Mouse (Mus musculus): ENCODE measurements around the gene Slc10a7. TPM values are rescaled to one million over a fixed set of nuclear protein-coding genes. Genes with fewer than 3 reads are reported as not detected.

Slc10a7 gene
- polyA plus RNA-seq, 1 experiment from 2014 or later: 10.8 TPM

DNA sequence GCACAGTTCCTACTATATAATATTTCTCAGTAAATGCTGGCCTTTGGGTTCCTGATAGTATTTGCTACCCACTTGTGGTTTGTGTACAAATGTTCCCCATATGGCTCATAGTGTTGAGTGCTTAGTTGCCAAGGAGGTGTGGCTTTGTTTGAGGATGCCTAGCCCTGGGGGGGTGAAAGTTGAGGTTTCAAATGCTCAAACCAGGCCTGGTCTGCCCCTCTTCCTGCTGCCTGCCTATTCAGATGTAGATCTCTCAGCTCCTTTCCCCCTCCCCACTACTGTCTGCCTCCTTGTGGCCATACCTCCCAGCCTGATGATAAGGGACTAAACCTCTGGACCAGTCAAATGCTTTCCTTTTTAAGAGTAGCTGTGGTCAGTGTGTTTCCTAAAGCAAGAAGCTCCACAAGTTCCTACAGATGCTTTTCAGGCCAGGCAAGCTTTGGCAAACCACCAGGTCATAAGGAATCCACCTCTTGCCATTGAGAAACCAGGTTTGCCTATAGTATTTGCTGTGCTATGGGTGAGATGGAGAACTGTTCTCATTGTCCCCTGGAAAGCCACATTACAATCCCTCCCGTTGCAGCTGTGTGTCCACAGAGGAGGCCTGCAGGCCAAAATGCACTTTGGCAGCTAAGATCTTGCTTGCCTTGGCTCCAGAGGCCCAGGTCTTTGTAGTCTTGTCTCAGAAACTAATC is 146.4 kb downstream of the Slc10a7 start:
- no peak for ATAC-seq (ENCODE audit: low read depth)
- H3K4me1 ChIP-seq (replicated peaks): no peaks in the 10 kb centered on the region
- WGBS: 27% methylated on average over 1 of the region's 1 CpGs
- no peaks in the 10 kb centered on the region for H3K9me3 ChIP-seq
- no peak overlapping the region for H3K4me2 ChIP-seq
- H3K36me3 ChIP-seq: no peaks in the 10 kb centered on the region
- H3K27me3 ChIP-seq: no peaks in the 10 kb centered on the region
- H3K27ac ChIP-seq (replicated peaks): no peak overlapping the region
- no peak overlapping the region for H3K4me3 ChIP-seq
- H3K9ac ChIP-seq: no peak overlapping the region

DNA sequence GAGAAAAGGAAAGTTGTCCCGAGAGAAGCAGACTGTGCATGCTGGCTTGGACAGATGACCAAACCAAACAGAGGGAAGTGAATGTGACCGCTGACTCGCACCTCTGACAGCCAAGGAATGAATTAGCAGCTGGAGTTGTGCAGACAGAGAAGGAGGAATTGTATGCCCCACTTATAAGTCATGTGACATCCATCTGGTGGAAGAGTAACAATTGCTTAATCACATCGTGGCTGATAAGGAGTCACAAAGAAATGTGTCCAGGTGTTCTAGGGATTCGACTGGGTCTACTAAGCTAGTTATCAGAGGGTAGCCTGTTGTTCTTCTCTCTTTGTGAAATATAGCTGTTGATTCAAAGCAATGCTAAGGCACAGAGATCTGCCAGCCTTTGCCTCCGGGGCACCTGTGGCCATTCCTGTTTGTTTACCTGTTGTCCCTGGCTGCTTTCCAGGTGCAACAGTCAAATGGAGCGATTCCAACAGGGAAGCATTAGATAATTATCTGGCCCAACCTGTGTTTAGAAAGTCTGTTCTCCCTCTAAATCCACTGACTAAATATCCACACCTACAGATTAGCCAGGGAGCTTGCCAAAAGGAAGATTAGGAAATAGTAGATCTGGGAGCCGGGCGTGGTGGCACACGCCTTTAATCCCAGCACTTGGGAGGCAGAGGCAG is 147.7 kb downstream of the Slc10a7 start:
- Histone ChIP-seq H3K36me3 (no peaks in the 10 kb centered on the region), H3K27ac (replicated peaks) (no peak overlapping the region), H3K4me3 (no peak overlapping the region), H3K4me1 (replicated peaks) (peaks cover 3% of the 10 kb centered on the region), H3K9me3 (no peaks in the 10 kb centered on the region), H3K9ac (no peak overlapping the region), H3K27me3 (no peaks in the 10 kb centered on the region), H3K4me2 (no peak overlapping the region)
- no peak for ATAC-seq (ENCODE audit: low read depth)
- 91% methylated on average over 10 of the region's 10 CpGs for WGBS

GRCm38 (mm10) chr8:78658172-78658571 is 149.0 kb downstream of the Slc10a7 start:
- H3K4me1 ChIP-seq (replicated peaks): peaks cover 9% of the 10 kb centered on the region
- H3K36me3 ChIP-seq: no peaks in the 10 kb centered on the region
- H3K27ac ChIP-seq (replicated peaks): no peak overlapping the region
- H3K9me3 ChIP-seq: no peaks in the 10 kb centered on the region
- 78% methylated on average over 5 of the region's 5 CpGs for WGBS
- no peaks in the 10 kb centered on the region for H3K27me3 ChIP-seq
- no peak for ATAC-seq (ENCODE audit: low read depth)
- no peak overlapping the region for H3K9ac ChIP-seq
- H3K4me3 ChIP-seq: no peak overlapping the region
- H3K4me2 ChIP-seq: no peak overlapping the region

GRCm38 (mm10) chr8:78659617-78660187 is 150.6 kb downstream of the Slc10a7 start:
- Histone ChIP-seq H3K27me3 (no peaks in the 10 kb centered on the region), H3K27ac (replicated peaks) (no peak overlapping the region), H3K4me2 (no peak overlapping the region), H3K9me3 (no peaks in the 10 kb centered on the region), H3K36me3 (no peaks in the 10 kb centered on the region), H3K4me1 (replicated peaks) (peaks cover 9% of the 10 kb centered on the region), H3K4me3 (no peak overlapping the region), H3K9ac (no peak overlapping the region)
- WGBS: 92% methylated on average over 3 of the region's 3 CpGs
- ATAC-seq (ENCODE audit: low read depth): no peak

DNA sequence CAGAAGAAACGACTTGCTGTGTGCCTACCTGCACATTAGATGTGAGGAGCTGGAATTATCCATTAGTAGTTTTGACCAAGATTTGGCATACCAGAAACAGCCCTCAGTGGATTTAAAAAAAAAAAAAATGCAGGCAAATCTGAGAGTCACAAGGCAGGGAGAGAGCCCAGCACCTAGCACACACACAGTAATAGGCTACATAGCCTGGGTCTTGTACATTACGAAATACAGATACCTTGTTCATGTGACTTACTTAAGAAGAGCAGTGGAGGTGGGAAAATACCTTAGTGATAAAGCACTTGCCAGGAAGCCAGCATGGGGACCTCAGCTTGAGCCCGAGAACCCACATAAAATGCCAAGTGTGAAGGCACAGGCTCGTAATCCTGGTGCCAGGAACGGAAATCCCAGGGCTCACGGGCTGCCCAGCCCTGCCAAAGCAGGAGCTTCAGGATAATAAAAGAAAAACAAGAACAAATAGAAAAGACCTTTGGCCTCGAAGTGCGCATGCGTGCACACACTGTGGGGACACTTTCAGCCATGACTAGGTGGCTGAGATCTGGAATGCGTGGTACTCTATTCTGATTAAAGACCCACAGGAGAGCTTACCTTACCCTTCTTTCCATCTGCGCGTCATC is 155.3 kb downstream of the Slc10a7 start:
- H3K27ac ChIP-seq (replicated peaks): no peak overlapping the region
- H3K4me2 ChIP-seq: no peak overlapping the region
- 88% methylated on average over 12 of the region's 12 CpGs for WGBS
- H3K4me1 ChIP-seq (replicated peaks): peaks cover 9% of the 10 kb centered on the region
- H3K4me3 ChIP-seq: no peak overlapping the region
- no peak for ATAC-seq (ENCODE audit: low read depth)
- H3K9ac ChIP-seq: no peak overlapping the region
- H3K9me3 ChIP-seq: no peaks in the 10 kb centered on the region
- no peaks in the 10 kb centered on the region for H3K27me3 ChIP-seq
- no peaks in the 10 kb centered on the region for H3K36me3 ChIP-seq

DNA sequence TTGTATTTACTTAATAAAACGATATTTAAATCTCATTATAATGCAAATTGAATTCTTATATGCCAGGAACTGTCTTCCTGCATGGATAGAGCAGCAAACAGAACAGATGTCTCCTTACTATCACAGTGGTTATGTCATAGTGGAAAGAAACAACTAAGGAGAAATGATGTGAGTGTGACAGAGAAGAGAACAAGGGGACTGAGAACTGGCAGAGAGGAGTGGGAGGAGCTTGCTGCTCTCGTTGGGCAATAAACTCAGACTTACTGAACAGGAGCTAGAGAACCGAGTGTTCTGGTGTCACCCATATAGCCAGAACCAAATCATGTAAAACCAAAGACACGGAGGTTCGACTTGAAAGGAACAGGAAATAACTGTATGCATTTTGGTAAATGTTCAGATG is 158.3 kb downstream of the Slc10a7 start:
- Histone ChIP-seq H3K4me3 (no peak overlapping the region), H3K36me3 (no peaks in the 10 kb centered on the region), H3K4me2 (no peak overlapping the region), H3K4me1 (replicated peaks) (peaks cover under 1% of the 10 kb centered on the region; the same call in 1 of the 2 replicates), H3K9ac (no peak overlapping the region), H3K27me3 (no peaks in the 10 kb centered on the region), H3K9me3 (no peaks in the 10 kb centered on the region), H3K27ac (replicated peaks) (no peak overlapping the region)
- 81% methylated on average over 5 of the region's 5 CpGs for WGBS
- ATAC-seq (ENCODE audit: low read depth): no peak

GRCm38 (mm10) chr8:78668206-78668605 is 159.1 kb downstream of the Slc10a7 start:
- no peaks in the 10 kb centered on the region for H3K27me3 ChIP-seq
- WGBS: 74% methylated on average over 5 of the region's 5 CpGs
- H3K9me3 ChIP-seq: no peaks in the 10 kb centered on the region
- no peaks in the 10 kb centered on the region for H3K36me3 ChIP-seq
- no peak overlapping the region for H3K27ac ChIP-seq (replicated peaks)
- no peak overlapping the region for H3K9ac ChIP-seq
- H3K4me1 ChIP-seq (replicated peaks): no peaks in the 10 kb centered on the region
- no peak overlapping the region for H3K4me2 ChIP-seq
- H3K4me3 ChIP-seq: no peak overlapping the region
- ATAC-seq (ENCODE audit: low read depth): no peak

GRCm38 (mm10) chr8:78670241-78670640 is 161.1 kb downstream of the Slc10a7 start:
- Histone ChIP-seq H3K4me3 (no peak overlapping the region), H3K9me3 (no peaks in the 10 kb centered on the region), H3K36me3 (no peaks in the 10 kb centered on the region), H3K27me3 (no peaks in the 10 kb centered on the region), H3K4me2 (no peak overlapping the region), H3K4me1 (replicated peaks) (no peaks in the 10 kb centered on the region), H3K27ac (replicated peaks) (no peak overlapping the region), H3K9ac (no peak overlapping the region)
- WGBS: 96% methylated on average over 7 of the region's 7 CpGs
- no peak for ATAC-seq (ENCODE audit: low read depth)

- 67% methylated on average over 10 of the region's 10 CpGs for whole genome bisulfite sequencing
- H3K9me3 ChIP-seq: no peaks in the 10 kb centered on the region
- peaks cover 9% of the 10 kb centered on the region; the same call in 1 of the 2 replicates for H3K36me3 ChIP-seq
- no peak overlapping the region for H3K27ac ChIP-seq (replicated peaks)
- H3K4me2 ChIP-seq: no peak overlapping the region
- no peaks in the 10 kb centered on the region for H3K4me1 ChIP-seq (replicated peaks)
- ATAC-seq (ENCODE audit: low read depth): no peak
- no peak overlapping the region for H3K4me3 ChIP-seq
- H3K27me3 ChIP-seq: no peaks in the 10 kb centered on the region
- H3K9ac ChIP-seq: no peak overlapping the region
Observed at GRCm38 (mm10) chr8:78678541-78679219, 169.5 kb downstream of the Slc10a7 start.

DNA sequence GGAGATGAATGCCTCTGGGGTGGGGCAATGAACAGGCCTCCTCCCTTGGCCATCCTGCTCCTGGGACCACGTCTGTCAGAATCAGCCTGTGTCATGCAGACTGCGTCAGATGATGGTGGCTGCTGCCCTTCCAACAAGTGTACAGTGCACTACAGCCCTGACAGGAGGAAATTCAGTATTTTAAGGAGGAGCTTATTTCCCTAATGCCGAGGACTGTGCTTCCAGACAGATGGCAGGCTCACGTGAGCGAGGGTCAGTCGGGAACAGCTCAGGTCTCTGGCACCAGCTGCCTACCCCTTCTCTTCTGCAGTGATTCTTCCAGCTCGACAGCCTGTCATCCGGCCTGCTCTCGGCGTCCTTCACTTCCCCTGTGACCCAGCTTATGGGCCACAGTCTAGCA is 181.6 kb downstream of the Slc10a7 start:
- ATAC-seq (ENCODE audit: low read depth): peak; percentile 47; the same call in 1 of the 2 replicates
- Histone ChIP-seq H3K4me2 (no peak overlapping the region), H3K4me1 (replicated peaks) (peaks cover 17% of the 10 kb centered on the region), H3K36me3 (no peaks in the 10 kb centered on the region), H3K27me3 (no peaks in the 10 kb centered on the region), H3K9ac (no peak overlapping the region), H3K4me3 (no peak overlapping the region), H3K9me3 (no peaks in the 10 kb centered on the region), H3K27ac (replicated peaks) (0 out of 2 replicates have a peak overlapping the region, but pooled peaks have one; percentile 9)
- WGBS: 42% methylated on average over 10 of the region's 10 CpGs

DNA sequence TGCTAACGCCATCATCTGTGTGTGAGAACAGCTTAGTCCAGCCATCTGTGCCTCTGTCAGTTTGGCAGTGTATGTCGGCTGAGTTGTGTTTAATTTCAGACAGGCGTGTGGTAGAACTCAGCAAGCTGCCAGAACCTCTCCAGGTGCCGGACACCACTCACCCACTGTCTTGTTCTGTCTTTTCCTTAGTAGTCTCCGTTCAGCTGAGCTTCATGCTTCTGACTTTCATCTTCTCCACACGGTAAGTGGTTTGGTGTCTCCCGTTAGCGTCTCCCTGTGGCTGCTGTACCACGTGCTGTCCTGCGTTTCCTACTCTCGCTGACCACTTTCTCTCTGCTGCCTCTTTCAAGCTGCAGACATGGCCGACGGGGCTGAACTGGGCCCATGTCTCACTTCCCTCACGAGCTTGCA is 189.2 kb downstream of the Slc10a7 start:
- Histone ChIP-seq H3K9me3 (peaks cover 4% of the 10 kb centered on the region; the same call in 1 of the 2 replicates), H3K4me1 (replicated peaks) (peaks cover 4% of the 10 kb centered on the region; the same call in 1 of the 2 replicates), H3K9ac (no peak overlapping the region), H3K4me2 (no peak overlapping the region), H3K27me3 (no peaks in the 10 kb centered on the region), H3K4me3 (no peak overlapping the region), H3K27ac (replicated peaks) (no peak overlapping the region), H3K36me3 (peaks cover 23% of the 10 kb centered on the region)
- WGBS: 94% methylated on average over 14 of the region's 14 CpGs
- ATAC-seq (ENCODE audit: low read depth): no peak

Data from neural tube, embryonic 13.5 days (tissue).